In the genomic region with DNA sequence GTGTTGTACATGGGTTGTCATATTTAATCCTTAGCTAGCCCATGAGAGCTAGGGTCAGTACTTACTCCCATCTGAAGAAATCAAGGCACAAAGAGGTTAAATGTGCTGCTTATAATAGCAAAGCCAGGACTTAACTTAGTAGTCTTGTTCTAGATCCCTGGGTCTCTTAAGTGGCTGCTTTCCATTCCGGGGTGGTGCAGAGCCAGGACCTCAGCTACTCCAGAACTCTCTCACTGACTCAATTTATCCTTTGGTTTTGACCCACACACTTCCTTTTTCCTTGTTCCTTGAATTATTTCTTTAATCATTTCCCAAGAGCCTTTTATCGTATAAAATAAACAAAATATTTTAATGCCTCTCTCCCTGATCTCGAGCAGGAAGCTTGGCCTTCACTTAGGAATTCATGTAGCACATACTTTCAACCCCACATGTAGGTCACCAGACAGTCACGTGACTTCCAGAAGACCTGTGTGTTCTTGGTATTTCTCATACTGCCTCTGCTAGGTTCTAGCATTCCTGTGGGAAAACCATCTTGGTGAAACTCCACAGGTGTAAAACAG, we compare ENCODE assay signal across 25 mouse cellular contexts.
DNase-seq lines count a peak whose midpoint lies in the region; ATAC-seq and TF ChIP-seq lines count a peak whose summit lies in the region.
"Had no signal": no experiment of that assay in that cellular context is flagged by ENCODE, and none has a peak within 500 bp of the region (broad histone marks: within the 10 kb centered on the region; RNA-seq: fewer than 3 reads in every experiment).

No protein-coding gene starts in this region.

- H3K4me3 ChIP-seq in kidney, postnatal 0 days (replicated peaks; ENCODE audit: low read depth, low read length): no peak overlapping the region
- H3K4me3 ChIP-seq in lung, embryonic 15.5 days: no peak overlapping the region
- H3K4me3 ChIP-seq: embryonic facial prominence, embryonic 12.5 days; embryonic facial prominence, embryonic 15.5 days; gastrocnemius, adult 2 months; heart, embryonic 15.5 days; hindbrain, embryonic 10.5 days; hindbrain, embryonic 13.5 days had no signal

- 51% methylated on average over 4 of the region's 4 CpGs for WGBS in kidney, postnatal 0 days
- WGBS in lung, embryonic 15.5 days: 30% methylated on average over 4 of the region's 4 CpGs

- H3K4me1 ChIP-seq in kidney, postnatal 0 days (replicated peaks; ENCODE audit: insufficient read depth, low read length): peaks cover 10% of the 10 kb centered on the region
- peaks cover 31% of the 10 kb centered on the region for H3K4me1 ChIP-seq in lung, embryonic 15.5 days
- H3K4me1 ChIP-seq: embryonic facial prominence, embryonic 15.5 days had no signal

- H3K9ac ChIP-seq in kidney, postnatal 0 days (ENCODE audit: low read depth, low read length): no peak overlapping the region
- H3K9ac ChIP-seq in lung, embryonic 15.5 days: no peak overlapping the region
- H3K9ac ChIP-seq: embryonic facial prominence, embryonic 12.5 days; embryonic facial prominence, embryonic 15.5 days; forebrain, postnatal 0 days; heart, embryonic 15.5 days; hindbrain, embryonic 13.5 days had no signal

- H3K9me3 ChIP-seq in kidney, postnatal 0 days (replicated peaks; ENCODE audit: low read length): no peaks in the 10 kb centered on the region
- no peaks in the 10 kb centered on the region for H3K9me3 ChIP-seq in lung, embryonic 15.5 days
- H3K9me3 ChIP-seq: embryonic facial prominence, embryonic 12.5 days; embryonic facial prominence, embryonic 15.5 days; heart, embryonic 15.5 days; hindbrain, embryonic 10.5 days; hindbrain, embryonic 13.5 days had no signal

- no peak overlapping the region for H3K27ac ChIP-seq in kidney, postnatal 0 days
- peak overlapping the region; percentile 31 for H3K27ac ChIP-seq in lung, embryonic 15.5 days
- H3K27ac ChIP-seq: embryonic facial prominence, embryonic 12.5 days; embryonic facial prominence, embryonic 15.5 days; gastrocnemius, adult 2 months; heart, embryonic 15.5 days; hindbrain, embryonic 10.5 days; hindbrain, embryonic 13.5 days had no signal

- no peak for ATAC-seq in kidney, postnatal 0 days (replicated peaks; ENCODE audit: low FRiP score, low read depth)
- ATAC-seq in lung, embryonic 15.5 days (ENCODE audit: borderline replicate concordance, extremely low read depth, low FRiP score, low TSS enrichment): no peak
- ATAC-seq: CD4-positive, CD25-positive, alpha-beta regulatory T cell, adult 4 months; forebrain, embryonic 14.5 days; forebrain, postnatal 0 days; hindbrain, embryonic 16.5 days had no signal

- no peak overlapping the region for H3K4me2 ChIP-seq in kidney, postnatal 0 days (ENCODE audit: low read length)
- H3K4me2 ChIP-seq in lung, embryonic 15.5 days: no peak overlapping the region
- H3K4me2 ChIP-seq: embryonic facial prominence, embryonic 12.5 days; embryonic facial prominence, embryonic 15.5 days; heart, embryonic 11.5 days; heart, embryonic 15.5 days; hindbrain, embryonic 13.5 days had no signal

- DNase-seq in kidney, postnatal 0 days (ENCODE audit: low spot score): peak; percentile 70
- DNase-seq in kidney, adult 18-20 months: no peak
- no peak for DNase-seq in lung, postnatal 14 days
- peak; percentile 26 for DNase-seq in lung, postnatal 10 days
- no peak for DNase-seq in left cerebral cortex, postnatal 25 days (ENCODE audit: low spot score in 2 of 2)
- DNase-seq: adrenal gland, adult 2 months; adrenal gland, postnatal 14 days; cerebellum, adult 11 months; cerebellum, adult 2 months; cerebellum, adult 9-11 months; cerebellum, postnatal 25 days; forebrain, postnatal 0 days; gastrocnemius, adult 2 months; gastrocnemius, postnatal 14 days; heart, postnatal 36 days had no signal

- H3K36me3 ChIP-seq in kidney, postnatal 0 days (ENCODE audit: insufficient read depth, low read length): no peaks in the 10 kb centered on the region
- H3K36me3 ChIP-seq in lung, embryonic 15.5 days: no peaks in the 10 kb centered on the region
- H3K36me3 ChIP-seq: embryonic facial prominence, embryonic 12.5 days; embryonic facial prominence, embryonic 15.5 days; heart, embryonic 15.5 days; hindbrain, embryonic 10.5 days; hindbrain, embryonic 13.5 days had no signal

- intact Hi-C loops in left cerebral cortex, postnatal 25 days (cut with DNase I): no loop called here

- H3K27me3 ChIP-seq in kidney, postnatal 0 days (ENCODE audit: insufficient read depth, low read length): no peaks in the 10 kb centered on the region
- H3K27me3 ChIP-seq in lung, embryonic 15.5 days: no peaks in the 10 kb centered on the region
- H3K27me3 ChIP-seq: embryonic facial prominence, embryonic 12.5 days; embryonic facial prominence, embryonic 15.5 days; heart, embryonic 15.5 days; hindbrain, embryonic 13.5 days had no signal

- TF ChIP-seq CTCF in kidney, postnatal 0 days (IDR thresholded peaks at IDR 0.05; ENCODE audit: low read depth): no peak

Comparison
In these comparisons a context has a peak if more than half of its experiments do, and no peak if none do; other contexts are left out.
1. DNase-seq: peak in kidney, postnatal 0 days (single experiment) and lung, postnatal 10 days (single experiment); none in kidney, adult 18-20 months (single experiment), lung, postnatal 14 days (single experiment) and left cerebral cortex, postnatal 25 days (0 of 2).